In the genomic region with DNA sequence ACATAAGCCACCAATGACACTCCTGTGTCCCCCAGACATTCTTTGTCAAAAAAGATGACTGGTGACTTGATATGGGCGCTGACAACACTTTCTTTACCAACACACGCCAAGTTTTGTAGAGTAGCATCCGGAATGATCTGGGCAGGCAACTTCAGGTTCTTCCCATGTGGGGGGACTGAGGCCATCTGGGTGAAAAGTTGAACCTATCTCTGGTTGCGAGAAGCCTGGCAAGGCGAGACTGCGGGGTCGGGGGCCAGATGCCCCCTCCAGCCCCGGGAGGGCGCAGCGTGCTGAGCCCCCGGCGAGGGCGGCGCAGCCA, we compare ENCODE assay signal across 9 mouse cellular contexts. TPM values are rescaled to one million over a fixed set of nuclear protein-coding genes. Genes with fewer than 3 reads are reported as not detected.
DNase-seq lines count a peak whose midpoint lies in the region; ATAC-seq and TF ChIP-seq lines count a peak whose summit lies in the region.
"Had no signal": no experiment of that assay in that cellular context is flagged by ENCODE, and none has a peak within 500 bp of the region (broad histone marks: within the 10 kb centered on the region; RNA-seq: fewer than 3 reads in every experiment).

No protein-coding gene starts in this region.

- ATAC-seq in intestine, embryonic 15.5 days, result no peak
- ATAC-seq in neural tube, embryonic 13.5 days (ENCODE audit: low read depth), result no peak

- no peak for DNase-seq in layer of hippocampus, adult 2 months (ENCODE audit: low spot score in 2 of 2)
- DNase-seq in layer of hippocampus, adult 8-10 months (ENCODE audit: low spot score in 2 of 2), result no peak
- no peak for DNase-seq in gastrocnemius, postnatal 36 days
- DNase-seq in left cerebral cortex, adult 18-20 months (ENCODE audit: low spot score in 2 of 2), result no peak
- DNase-seq in adrenal gland, adult 2 months, result no peak
- DNase-seq: thymus, adult 2 months had no signal

- no peak for TF ChIP-seq POLR2A in embryonic fibroblast, embryonic 13.5 days (IDR thresholded peaks at IDR 0.05; ENCODE audit: low read depth, low read length)

- no peaks in the 10 kb centered on the region for H3K9me3 ChIP-seq in intestine, embryonic 15.5 days
- no peaks in the 10 kb centered on the region for H3K9me3 ChIP-seq in neural tube, embryonic 13.5 days

- H3K4me3 ChIP-seq in layer of hippocampus, adult 2 months, result peak overlapping the region; percentile 72
- H3K4me3 ChIP-seq in embryonic fibroblast, embryonic 13.5 days (ENCODE audit: insufficient read depth, low read length), result peak overlapping the region; percentile 42
- peak overlapping the region; percentile 86 for H3K4me3 ChIP-seq in intestine, embryonic 15.5 days (replicated peaks)
- H3K4me3 ChIP-seq in neural tube, embryonic 13.5 days, result peak overlapping the region; percentile 82

- peak overlapping the region; percentile 92; the same call in 1 of the 2 replicates for H3K27ac ChIP-seq in layer of hippocampus, adult 2 months
- no peak overlapping the region for H3K27ac ChIP-seq in embryonic fibroblast, embryonic 13.5 days (ENCODE audit: insufficient read depth, low read length)
- no peak overlapping the region for H3K27ac ChIP-seq in intestine, embryonic 15.5 days
- no peak overlapping the region for H3K27ac ChIP-seq in neural tube, embryonic 13.5 days (replicated peaks)

- TF ChIP-seq CTCF in layer of hippocampus, adult 2 months (conservative IDR thresholded peaks at IDR 0.05), result no peak
- TF ChIP-seq CTCF in embryonic fibroblast, embryonic 13.5 days (IDR thresholded peaks at IDR 0.05; ENCODE audit: borderline replicate concordance, insufficient read depth, low read length), result no peak

- H3K27me3 ChIP-seq in intestine, embryonic 15.5 days (replicated peaks), result no peaks in the 10 kb centered on the region
- peaks cover 32% of the 10 kb centered on the region for H3K27me3 ChIP-seq in neural tube, embryonic 13.5 days

- H3K36me3 ChIP-seq in intestine, embryonic 15.5 days, result no peaks in the 10 kb centered on the region
- H3K36me3 ChIP-seq in neural tube, embryonic 13.5 days, result no peaks in the 10 kb centered on the region

- H3K4me1 ChIP-seq in embryonic fibroblast, embryonic 13.5 days (ENCODE audit: control insufficient read depth, insufficient read depth, low read length), result peaks cover 3% of the 10 kb centered on the region; the same call in 1 of the 2 replicates
- H3K4me1 ChIP-seq in intestine, embryonic 15.5 days (replicated peaks), result peaks cover 11% of the 10 kb centered on the region; the same call in 1 of the 2 replicates
- H3K4me1 ChIP-seq in neural tube, embryonic 13.5 days (replicated peaks), result peaks cover 16% of the 10 kb centered on the region

- H3K9ac ChIP-seq in intestine, embryonic 15.5 days, result peak overlapping the region; percentile 76
- H3K9ac ChIP-seq in neural tube, embryonic 13.5 days, result peak overlapping the region; percentile 81

- peak overlapping the region; percentile 95 for H3K4me2 ChIP-seq in intestine, embryonic 15.5 days (replicated peaks)
- peak overlapping the region; percentile 96 for H3K4me2 ChIP-seq in neural tube, embryonic 13.5 days

- intact Hi-C loops in gastrocnemius, postnatal 36 days (cut with DNase I), result loop anchor here (5.0 to 10.0 kb wide), 3 partner anchors 41 to 341 kb away; no protein-coding TSS in a partner anchor

- WGBS in intestine, embryonic 15.5 days, result under 1% methylated on average over 11 of the region's 14 CpGs
- WGBS in neural tube, embryonic 13.5 days, result under 1% methylated on average over 14 of the region's 14 CpGs

RNA-seq across cellular contexts. Expression of a gene that starts 0.3 kb away (rescaled TPM):
- total RNA-seq in layer of hippocampus, adult 2 months (2021), result 100 to 1,000 TPM; 154 to 161 TPM
- total RNA-seq in layer of hippocampus, adult 8-10 months (2022), result 100 to 1,000 TPM; 140 to 157 (median 150) TPM
- 6.2 and 6.6 TPM in 2 replicates for polyA plus RNA-seq in embryonic fibroblast, embryonic 13.5 days (2011; ENCODE audit: insufficient read length, low read depth, missing spikeins)
- 4.6 and 4.7 TPM in 2 replicates for polyA plus RNA-seq in intestine, embryonic 15.5 days (2015; fragmentation: Nextera tagmentation; extraction: Ambion mirVana)
- 5.9 and 6.2 TPM in 2 replicates for polyA plus RNA-seq in neural tube, embryonic 13.5 days (2015; fragmentation: Nextera tagmentation; extraction: Ambion mirVana)
- total RNA-seq in gastrocnemius, postnatal 36 days (2021), result 10 to 100 TPM; 15.3 to 20.3 TPM
- total RNA-seq in left cerebral cortex, adult 18-20 months (2021), result 100 to 1,000 TPM in 1 of 2 experiments, 10 to 100 TPM in 1; 96.7 to 104 TPM
- 10 to 100 TPM; 42.7 to 65.1 TPM for total RNA-seq in adrenal gland, adult 2 months (2021)
- polyA plus RNA-seq in adrenal gland, adult 2 months (2012; rRNA removed), result 3.3 and 3.9 TPM in 2 replicates
